Mouse (Mus musculus) hindbrain, postnatal 0 days (tissue): ENCODE data around the gene Nf1. TPM values are rescaled to one million over a fixed set of nuclear protein-coding genes. Genes with fewer than 3 reads are reported as not detected.
"Not testable (repeated sequence)": the region's sequence is repeated elsewhere in the genome, so short reads cannot be mapped to it uniquely, and the experiment has no call there.

Experiments used
- ATAC-seq: fragments of 200-750 bp; cut with Nextera tagmentation; 2 replicates; pipeline ENCODE4 v1.8.0; 2017; ENCODE audit warnings: mild to moderate bottlenecking, moderate TSS enrichment, moderate library complexity
- DNase-seq: peaks from one replicate; pipeline ENCODE4 v3.0.0-alpha.2; 2015; ENCODE audit warnings: low spot score
- H3K27ac ChIP-seq: fragments of 300-500 bp; sonication (generic); 2 replicates; pipeline ENCODE4 v1.5.1; 2014; ENCODE audit warnings: mild to moderate bottlenecking
- H3K27me3 ChIP-seq: fragments of 300-500 bp; sonication (generic); 2 replicates; pipeline ENCODE4 v1.6.1; 2014; ENCODE audit warnings: low read length, mixed read lengths; ENCODE audit not compliant: insufficient read depth
- H3K36me3 ChIP-seq: fragments of 300-500 bp; sonication (generic); 2 replicates; pipeline ENCODE4 v1.6.1; 2014; ENCODE audit warnings: low read length, mixed read lengths; ENCODE audit not compliant: insufficient read depth
- H3K4me1 ChIP-seq: fragments of 300-500 bp; sonication (generic); 2 replicates; pipeline ENCODE4 v1.6.1; 2014; ENCODE audit warnings: antibody characterized with exemption, low read length, mixed read lengths; ENCODE audit not compliant: insufficient read depth
- H3K4me2 ChIP-seq: fragments of 300-500 bp; sonication (generic); 2 replicates; pipeline ENCODE4 v1.6.1; 2014; ENCODE audit warnings: low read depth, mild to moderate bottlenecking, low read length, moderate library complexity, mixed read lengths
- H3K4me3 ChIP-seq: fragments of 300-500 bp; sonication (generic); 2 replicates; pipeline ENCODE4 v1.5.1; 2014; ENCODE audit warnings: low read length
- H3K9ac ChIP-seq: fragments of 300-500 bp; sonication (generic); replicated peaks from 2 replicates; pipeline ENCODE4 v1.6.1; 2014; ENCODE audit warnings: mild to moderate bottlenecking, low read length, moderate library complexity, mixed read lengths
- H3K9me3 ChIP-seq: fragments of 300-500 bp; sonication (generic); 2 replicates; pipeline ENCODE4 v1.6.1; 2016; ENCODE audit warnings: low read length, mixed read lengths
- CTCF ChIP-seq: IDR thresholded peaks from 2 replicates; pipeline ENCODE4 v1.5.1; 2016; ENCODE audit warnings: antibody characterized with exemption, control low read depth, low read depth
- WGBS: fragments of 180-500 bp; shearing (Covaris S2); extraction: QIAGEN DNeasy Blood & Tissue Kit; methylation state at CpG from one replicate; pipeline ENCODE4 v1.1.7; 2014; 5-methylcytosine and 5-hydroxymethylcytosine counted together
- polyA plus RNA-seq: library from polyadenylated mRNA; unstranded; fragments of >200 nt; fragmentation: Nextera tagmentation; extraction: Ambion mirVana; gene quantifications from 2 replicates; pipeline ENCODE4 v1.2.1, GENCODE M21; 2015
- total RNA-seq: library from RNA; depleted of rRNA; stranded (reverse); fragments of >200 nt; gene quantifications from 2 replicates; pipeline ENCODE4 v1.2.3, GENCODE M21; 2014

The Nf1 gene
- total and polyA plus RNA-seq, 2 experiments from 2014 or later, result 8.7 to 68.4 TPM

DNA sequence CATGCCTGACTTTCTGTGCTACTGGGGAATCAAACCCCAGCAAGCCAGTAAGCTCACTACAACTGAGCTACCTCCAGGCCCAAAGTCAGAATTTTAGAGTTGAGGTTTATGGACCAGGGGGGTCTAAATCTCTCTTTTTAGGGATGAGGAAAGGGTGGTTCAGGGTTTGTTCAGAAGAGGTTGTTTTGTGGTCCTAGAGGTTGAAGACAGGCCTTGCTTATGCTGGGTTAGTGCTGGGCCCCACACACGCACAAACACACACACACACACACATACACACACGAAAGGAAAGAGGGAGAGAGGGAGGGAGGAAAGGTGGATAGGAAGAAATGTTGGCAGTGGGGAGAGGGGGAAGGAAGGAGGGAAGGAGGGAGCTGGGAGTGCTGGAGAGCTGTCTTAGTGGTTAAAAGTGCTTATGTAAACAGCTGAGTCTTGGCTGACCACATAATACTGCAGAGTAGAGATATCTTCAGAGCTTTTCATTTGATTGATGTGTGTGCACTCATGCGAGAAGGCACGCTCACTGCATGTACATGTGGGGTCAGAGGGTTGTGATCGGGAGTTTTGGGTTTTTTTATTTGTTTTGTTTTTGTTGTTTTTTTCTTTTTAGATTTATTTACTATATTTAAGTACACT, 42.5 kb upstream of the Nf1 start, which contains the start of gene Gm9964:
Gm9964 (minus strand) TSS at position 51 of the 636 bp plus-strand sequence.
- H3K27me3 ChIP-seq, result no peaks in the 10 kb centered on the region
- ATAC-seq (no peak), DNase-seq (no peak)
- H3K4me1 ChIP-seq, result no peaks in the 10 kb centered on the region
- H3K27ac ChIP-seq, result no peak within 1 kb of the TSS
- H3K36me3 ChIP-seq, result no peaks in the 10 kb centered on the region
- WGBS, result 75% methylated on average over 5 of the region's 5 CpGs
- no peak for TF ChIP-seq CTCF
- H3K4me2 ChIP-seq, result no peak within 1 kb of the TSS
- H3K9me3 ChIP-seq, result no peaks in the 10 kb centered on the region
- no peak within 1 kb of the TSS for H3K9ac ChIP-seq
- H3K4me3 ChIP-seq, result no peak within 1 kb of the TSS

GRCm38 (mm10) chr11:79299719-79300431, 39.6 kb upstream of the Nf1 start:
- Histone ChIP-seq H3K9me3 (no peaks in the 10 kb centered on the region), H3K27me3 (no peaks in the 10 kb centered on the region), H3K9ac (no peak overlapping the region), H3K36me3 (no peaks in the 10 kb centered on the region), H3K4me1 (no peaks in the 10 kb centered on the region), H3K4me3 (no peak overlapping the region), H3K27ac (no peak overlapping the region), H3K4me2 (no peak overlapping the region)
- 78% methylated on average over 9 of the region's 9 CpGs for WGBS
- DNase-seq, result no peak
- peak; percentile 59 for TF ChIP-seq CTCF
- no peak for ATAC-seq

- whole genome bisulfite sequencing, result 76% methylated on average over 6 of the region's 6 CpGs
- ATAC-seq, result no peak
- no peak overlapping the region for H3K4me2 ChIP-seq
- no peak for DNase-seq
- no peak overlapping the region for H3K9ac ChIP-seq
- no peaks in the 10 kb centered on the region for H3K27me3 ChIP-seq
- no peak overlapping the region for H3K4me3 ChIP-seq
- TF ChIP-seq CTCF, result no peak
- H3K9me3 ChIP-seq, result no peaks in the 10 kb centered on the region
- H3K36me3 ChIP-seq, result no peaks in the 10 kb centered on the region
- H3K27ac ChIP-seq, result no peak overlapping the region
- H3K4me1 ChIP-seq, result no peaks in the 10 kb centered on the region
These were observed 36.4 kb upstream of the Nf1 start for GRCm38 (mm10) chr11:79303109-79303508.

DNA sequence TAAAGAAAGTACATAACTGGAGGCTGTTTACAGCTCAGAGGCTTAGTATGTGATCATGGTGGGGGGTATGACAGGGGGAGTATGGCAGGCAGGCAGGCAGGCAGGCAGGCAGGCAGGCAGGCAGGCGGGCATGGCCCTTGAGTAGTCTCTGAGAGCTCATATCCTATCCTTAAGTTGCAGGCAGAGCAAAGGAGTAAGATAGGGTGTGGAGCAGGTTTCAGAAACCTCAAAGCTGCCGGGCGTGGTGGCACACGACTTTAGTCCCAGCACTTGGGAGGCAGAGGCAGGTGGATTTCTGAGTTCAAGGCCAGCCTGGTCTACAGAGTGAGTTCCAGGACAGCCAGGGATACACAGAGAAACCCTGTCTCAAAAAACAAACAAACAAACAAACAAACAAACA, 35.2 kb upstream of the Nf1 start:
- not testable (repeated sequence) for DNase-seq, H3K9me3 ChIP-seq, H3K4me3 ChIP-seq, H3K27ac ChIP-seq, H3K4me2 ChIP-seq, H3K9ac ChIP-seq, H3K4me1 ChIP-seq, H3K36me3 ChIP-seq, ATAC-seq, H3K27me3 ChIP-seq
- WGBS, result 92% methylated on average over 4 of the region's 4 CpGs

DNA sequence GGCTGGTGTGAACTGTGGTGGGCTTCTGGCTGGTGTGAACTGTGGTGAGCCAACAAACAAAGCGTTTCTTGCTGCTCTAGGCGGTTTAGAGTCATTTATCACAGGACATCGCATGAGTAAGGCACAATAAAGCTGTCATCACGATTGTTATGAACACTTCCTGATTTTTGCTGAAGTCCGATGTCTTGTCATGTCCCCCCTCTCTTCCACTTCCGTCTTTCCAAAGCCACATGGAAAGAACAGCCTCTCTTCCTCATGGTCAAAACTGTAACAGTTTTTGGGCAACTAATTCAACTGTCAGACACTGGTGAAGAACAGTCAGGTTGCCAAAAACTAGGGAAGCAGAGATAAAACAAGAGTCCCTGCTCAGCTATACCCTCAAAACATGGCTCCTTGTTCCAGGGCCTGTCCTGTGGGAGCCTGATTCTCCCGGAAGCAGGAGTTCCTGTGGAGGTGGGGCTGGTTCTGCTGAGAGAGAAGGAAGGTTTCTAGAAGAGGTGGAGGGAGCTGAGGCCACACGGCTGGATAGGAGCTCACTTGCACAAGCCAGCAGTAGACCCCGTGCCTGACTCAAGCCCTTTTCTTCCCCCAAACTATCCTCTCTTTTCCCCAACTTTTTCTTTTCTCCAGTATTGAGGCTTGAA, 33.7 kb upstream of the Nf1 start:
- no peak overlapping the region for H3K4me3 ChIP-seq
- WGBS, result 81% methylated on average over 9 of the region's 9 CpGs
- H3K27me3 ChIP-seq, result no peaks in the 10 kb centered on the region
- no peaks in the 10 kb centered on the region for H3K4me1 ChIP-seq
- no peak overlapping the region; the same call in 1 of the 2 replicates for H3K27ac ChIP-seq
- DNase-seq (no peak), ATAC-seq (no peak)
- no peaks in the 10 kb centered on the region for H3K36me3 ChIP-seq
- no peak for TF ChIP-seq CTCF
- no peak overlapping the region for H3K9ac ChIP-seq
- no peaks in the 10 kb centered on the region for H3K9me3 ChIP-seq
- H3K4me2 ChIP-seq, result no peak overlapping the region

DNA sequence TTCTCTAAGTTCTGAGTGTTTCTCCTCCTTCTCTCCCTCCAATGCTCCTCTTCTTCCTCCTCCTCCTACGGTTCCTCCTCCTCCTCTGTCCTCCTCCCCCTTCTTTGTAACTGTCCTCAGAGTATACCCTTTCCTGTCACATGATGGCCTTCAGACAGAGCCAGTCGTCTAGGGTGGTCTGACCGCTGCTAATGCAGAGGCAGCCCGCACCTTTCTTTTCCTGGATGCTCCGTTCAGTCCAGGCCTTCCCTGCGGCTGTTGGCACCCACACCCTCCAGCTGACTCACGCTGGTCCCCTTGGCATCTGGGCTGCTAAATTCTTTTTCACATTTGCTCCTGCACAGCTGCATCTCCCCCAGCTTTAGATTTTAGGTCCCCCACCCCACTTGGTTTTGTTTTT, 33.0 kb upstream of the Nf1 start:
- Histone ChIP-seq H3K36me3 (no peaks in the 10 kb centered on the region), H3K27me3 (no peaks in the 10 kb centered on the region), H3K27ac (peak overlapping the region; percentile 65), H3K9me3 (no peaks in the 10 kb centered on the region), H3K9ac (no peak overlapping the region), H3K4me3 (no peak overlapping the region), H3K4me1 (no peaks in the 10 kb centered on the region), H3K4me2 (no peak overlapping the region)
- ATAC-seq (no peak), DNase-seq (no peak)
- TF ChIP-seq CTCF, result no peak
- WGBS, result 29% methylated on average over 7 of the region's 7 CpGs

DNA sequence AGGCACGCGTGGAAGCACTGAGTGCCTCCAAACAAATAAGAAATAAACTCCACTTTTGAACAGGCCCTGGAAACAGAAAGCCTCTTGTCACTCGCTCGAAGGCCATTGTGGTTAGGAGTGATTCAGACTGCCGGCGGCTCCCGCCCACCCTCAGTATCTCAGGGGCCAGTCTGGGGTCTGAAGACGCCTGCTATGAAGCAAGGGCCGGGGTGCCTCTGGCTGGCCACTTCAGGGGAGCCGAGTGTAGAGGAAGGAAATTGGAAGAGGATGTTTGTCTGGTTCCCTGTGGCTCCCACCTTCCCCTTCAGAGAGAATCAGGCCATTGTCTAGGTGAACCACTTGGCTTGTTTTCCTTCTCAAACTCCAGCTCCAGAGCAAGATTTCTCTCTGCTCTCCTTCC, 32.5 kb upstream of the Nf1 start:
- Histone ChIP-seq H3K27ac (peak overlapping the region; percentile 65), H3K4me1 (no peaks in the 10 kb centered on the region), H3K36me3 (no peaks in the 10 kb centered on the region), H3K27me3 (no peaks in the 10 kb centered on the region), H3K9me3 (no peaks in the 10 kb centered on the region), H3K9ac (no peak overlapping the region), H3K4me2 (no peak overlapping the region), H3K4me3 (no peak overlapping the region)
- ATAC-seq (no peak), DNase-seq (peak; percentile 9)
- 13% methylated on average over 10 of the region's 10 CpGs for WGBS
- no peak for TF ChIP-seq CTCF
